Mouse (Mus musculus) stomach, postnatal 0 days (tissue): ENCODE measurements at regions not wholly inside any gene's neighbourhood (a gene's known extent, or its start where the extent isn't known, plus 50 kb on each side); places are given as distances from the start of the nearest gene placed in this dataset.

Experiments
- ATAC-seq: fragments of 200-750 bp; cut with Nextera tagmentation; 2 replicates; pipeline ENCODE4 v1.8.0; 2017; ENCODE audit not compliant: low FRiP score, low TSS enrichment
- DNase-seq: peaks from one replicate; pipeline ENCODE4 v3.0.0-alpha.2; 2016; ENCODE audit warnings: low spot score
- H3K27ac ChIP-seq: fragments of 300-500 bp; sonication (generic); replicated peaks from 2 replicates; pipeline ENCODE4 v1.5.1; 2014; ENCODE audit warnings: mild to moderate bottlenecking, control low read depth
- H3K27me3 ChIP-seq: fragments of 300-500 bp; sonication (generic); 2 replicates; pipeline ENCODE4 v1.6.1; 2014; ENCODE audit warnings: low read length; ENCODE audit not compliant: control insufficient read depth, insufficient read depth
- H3K36me3 ChIP-seq: fragments of 300-500 bp; sonication (generic); 2 replicates; pipeline ENCODE4 v1.6.1; 2014; ENCODE audit warnings: low read length, mixed read lengths; ENCODE audit not compliant: control insufficient read depth, insufficient read depth
- H3K4me1 ChIP-seq: fragments of 300-500 bp; sonication (generic); replicated peaks from 2 replicates; pipeline ENCODE4 v1.6.1; 2014; ENCODE audit warnings: antibody characterized with exemption; ENCODE audit not compliant: control insufficient read depth, insufficient read depth
- H3K4me2 ChIP-seq: fragments of 300-500 bp; sonication (generic); replicated peaks from 2 replicates; pipeline ENCODE4 v1.6.1; 2014; ENCODE audit warnings: low read depth, mild to moderate bottlenecking, control low read depth, moderate library complexity
- H3K4me3 ChIP-seq: fragments of 300-500 bp; sonication (generic); 2 replicates; pipeline ENCODE4 v1.5.1; 2014; ENCODE audit warnings: low read depth, low read length, control low read depth
- H3K9ac ChIP-seq: fragments of 300-500 bp; sonication (generic); 2 replicates; pipeline ENCODE4 v1.6.1; 2014; ENCODE audit warnings: mild to moderate bottlenecking, low read length, control low read depth, mixed read lengths
- H3K9me3 ChIP-seq: fragments of 300-500 bp; sonication (generic); 2 replicates; pipeline ENCODE4 v1.6.1; 2016; ENCODE audit warnings: low read length; ENCODE audit not compliant: control insufficient read depth
- CTCF ChIP-seq: IDR thresholded peaks from 2 replicates; pipeline ENCODE4 v1.5.1; 2016; ENCODE audit warnings: antibody characterized with exemption, low read depth, mild to moderate bottlenecking, moderate library complexity
- EP300 ChIP-seq: optimal IDR thresholded peaks from 2 replicates; pipeline ENCODE3; 2016; ENCODE audit warnings: antibody characterized with exemption
- WGBS: fragments of 180-500 bp; shearing (Covaris S2); extraction: QIAGEN DNeasy Blood & Tissue Kit; methylation state at CpG from one replicate; pipeline ENCODE4 v1.1.7; 2014; 5-methylcytosine and 5-hydroxymethylcytosine counted together

DNA sequence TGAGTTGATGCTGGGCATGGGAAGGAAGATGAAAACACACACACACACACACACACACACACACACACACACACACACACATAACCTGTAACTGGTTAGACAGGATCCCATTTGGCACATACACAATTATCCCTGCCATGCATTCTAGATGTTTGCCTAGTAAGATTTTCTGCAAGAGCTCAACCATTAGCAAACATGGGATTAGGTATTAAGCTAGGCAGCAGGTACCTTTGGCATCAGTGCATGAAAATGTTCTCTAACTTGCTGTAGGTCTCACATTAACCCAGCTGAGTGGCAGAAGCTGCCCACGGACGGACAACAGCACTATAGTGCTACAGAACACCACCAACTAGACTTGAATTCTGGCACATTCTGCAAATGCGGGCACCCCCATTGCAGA lies 413.8 kb upstream of the Tmpo start:
- TF ChIP-seq EP300: no peak
- no peak for TF ChIP-seq CTCF
- ATAC-seq (peak; percentile 97), DNase-seq (peak; percentile 74)
- Histone ChIP-seq H3K4me2 (no peak overlapping the region), H3K27ac (no peak overlapping the region), H3K4me1 (no peaks in the 10 kb centered on the region), H3K9me3 (no peaks in the 10 kb centered on the region), H3K4me3 (no peak overlapping the region), H3K27me3 (no peaks in the 10 kb centered on the region), H3K36me3 (no peaks in the 10 kb centered on the region), H3K9ac (no peak overlapping the region)
- 65% methylated on average over 3 of the region's 3 CpGs for WGBS

GRCm38 (mm10) chr10:91593378-91593777 lies 412.3 kb upstream of the Tmpo start:
- Histone ChIP-seq H3K9me3 (no peaks in the 10 kb centered on the region), H3K4me2 (no peak overlapping the region), H3K36me3 (no peaks in the 10 kb centered on the region), H3K27me3 (no peaks in the 10 kb centered on the region), H3K4me1 (no peaks in the 10 kb centered on the region), H3K4me3 (no peak overlapping the region), H3K9ac (no peak overlapping the region), H3K27ac (no peak overlapping the region)
- DNase-seq (no peak), ATAC-seq (no peak)
- TF ChIP-seq EP300 (no peak), CTCF (no peak)
- WGBS: 67% methylated on average over 2 of the region's 2 CpGs

- Histone ChIP-seq H3K36me3 (no peaks in the 10 kb centered on the region), H3K4me3 (no peak overlapping the region), H3K9me3 (no peaks in the 10 kb centered on the region), H3K4me1 (no peaks in the 10 kb centered on the region), H3K4me2 (no peak overlapping the region), H3K9ac (no peak overlapping the region), H3K27me3 (no peaks in the 10 kb centered on the region), H3K27ac (no peak overlapping the region)
- no peak for DNase-seq
- no peak for TF ChIP-seq CTCF
- TF ChIP-seq EP300: no peak
- no peak for ATAC-seq
- 70% methylated on average over 10 of the region's 10 CpGs for WGBS
Measured at GRCm38 (mm10) chr10:91591845-91592244, 410.7 kb upstream of the Tmpo start.

- 47% methylated on average over 3 of the region's 3 CpGs for WGBS
- no peaks in the 10 kb centered on the region for H3K27me3 ChIP-seq
- H3K27ac ChIP-seq: no peak overlapping the region
- no peaks in the 10 kb centered on the region for H3K4me1 ChIP-seq
- no peak overlapping the region for H3K4me3 ChIP-seq
- ATAC-seq (no peak), DNase-seq (no peak)
- no peak for TF ChIP-seq CTCF
- TF ChIP-seq EP300: no peak
- no peaks in the 10 kb centered on the region for H3K9me3 ChIP-seq
- H3K36me3 ChIP-seq: no peaks in the 10 kb centered on the region
- H3K9ac ChIP-seq: no peak overlapping the region
- H3K4me2 ChIP-seq: no peak overlapping the region
Measured at GRCm38 (mm10) chr10:91591398-91591811, 410.3 kb upstream of the Tmpo start.

DNA sequence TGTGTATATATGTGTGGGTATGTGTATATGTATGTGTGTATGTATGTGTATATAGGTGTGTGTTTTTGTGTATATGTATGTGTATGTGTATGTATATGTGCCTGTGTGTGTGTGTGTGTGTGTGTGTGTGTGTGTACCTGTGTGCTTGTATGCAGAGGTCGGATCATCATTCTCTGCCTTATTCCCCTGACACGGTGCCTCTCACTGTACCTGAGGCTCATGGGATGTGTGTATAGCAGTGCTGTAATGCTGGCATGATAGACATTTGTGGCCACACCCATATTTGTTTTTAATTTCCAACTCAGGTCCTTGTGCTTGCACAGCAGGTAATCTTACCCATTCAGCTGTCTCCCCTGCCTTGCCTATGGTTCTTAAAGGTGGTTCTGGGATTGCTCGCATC lies 402.1 kb upstream of the Tmpo start:
- Histone ChIP-seq H3K4me2 (no peak overlapping the region), H3K9ac (no peak overlapping the region), H3K9me3 (no peaks in the 10 kb centered on the region), H3K27ac (no peak overlapping the region), H3K27me3 (no peaks in the 10 kb centered on the region), H3K36me3 (no peaks in the 10 kb centered on the region), H3K4me1 (no peaks in the 10 kb centered on the region), H3K4me3 (no peak overlapping the region)
- TF ChIP-seq CTCF (no peak), EP300 (no peak)
- ATAC-seq (peak; percentile 71; the same call in 1 of the 2 replicates), DNase-seq (peak; percentile 13)
- 68% methylated on average over 3 of the region's 3 CpGs for WGBS

- Histone ChIP-seq H3K9ac (no peak overlapping the region), H3K4me2 (no peak overlapping the region), H3K27ac (no peak overlapping the region), H3K9me3 (no peaks in the 10 kb centered on the region), H3K27me3 (no peaks in the 10 kb centered on the region), H3K4me1 (no peaks in the 10 kb centered on the region), H3K4me3 (no peak overlapping the region), H3K36me3 (no peaks in the 10 kb centered on the region)
- DNase-seq (no peak), ATAC-seq (no peak)
- TF ChIP-seq EP300 (no peak), CTCF (no peak)
- WGBS: 61% methylated on average over 11 of the region's 11 CpGs
Measured at GRCm38 (mm10) chr10:91580959-91581358, 399.8 kb upstream of the Tmpo start.
